Mouse (Mus musculus) MEL-GATA-1-ER (cell line): ENCODE measurements around the gene Dcp1a.

ENCODE experiments used
- DNase-seq: peaks from one replicate; pipeline ENCODE4 v3.0.0-alpha.2; 2012; ENCODE audit warnings: low read depth; ENCODE audit errors: extremely low read depth

Gene Dcp1a

GRCm38 (mm10) chr14:30479361-30479948, at the start of gene Dcp1a:
Dcp1a (plus strand) TSS chr14:30479535.
- peak; percentile 94 for DNase-seq

- peak; percentile 10 for DNase-seq
Measured at GRCm38 (mm10) chr14:30429606-30430005, 49.7 kb upstream of the Dcp1a start.

- DNase-seq = peak; percentile 9
Measured at GRCm38 (mm10) chr14:30430026-30430425, 49.3 kb upstream of the Dcp1a start.

GRCm38 (mm10) chr14:30430446-30430845, 48.9 kb upstream of the Dcp1a start:
- DNase-seq = no peak

GRCm38 (mm10) chr14:30435316-30435715, 44.0 kb upstream of the Dcp1a start:
- no peak for DNase-seq

- DNase-seq = no peak
Measured at GRCm38 (mm10) chr14:30439915-30440314, 39.4 kb upstream of the Dcp1a start.

- no peak for DNase-seq
Measured at GRCm38 (mm10) chr14:30455801-30456595, 23.3 kb upstream of the Dcp1a start.

GRCm38 (mm10) chr14:30457436-30457835, 21.9 kb upstream of the Dcp1a start:
- DNase-seq = no peak

GRCm38 (mm10) chr14:30457897-30458296, 21.4 kb upstream of the Dcp1a start:
- peak; percentile 74 for DNase-seq

- DNase-seq = no peak
Measured at GRCm38 (mm10) chr14:30458820-30459219, 20.5 kb upstream of the Dcp1a start.

GRCm38 (mm10) chr14:30459891-30460523, 19.3 kb upstream of the Dcp1a start:
- peak; percentile 54 for DNase-seq

GRCm38 (mm10) chr14:30463312-30463711, 16.0 kb upstream of the Dcp1a start:
- DNase-seq = no peak

- no peak for DNase-seq
Measured at GRCm38 (mm10) chr14:30473605-30474004, 5.7 kb upstream of the Dcp1a start.

GRCm38 (mm10) chr14:30474416-30474815, 4.9 kb upstream of the Dcp1a start:
- no peak for DNase-seq

- no peak for DNase-seq
Measured at GRCm38 (mm10) chr14:30491342-30491741, 12.0 kb downstream of the Dcp1a start, which contains the start of gene Cacna1d. Cacna1d (minus strand) TSS chr14:30491455.

- no peak for DNase-seq
Measured at GRCm38 (mm10) chr14:30493276-30493675, 13.9 kb downstream of the Dcp1a start.

GRCm38 (mm10) chr14:30494998-30495397, 15.7 kb downstream of the Dcp1a start:
- DNase-seq = no peak

- DNase-seq = no peak
Measured at GRCm38 (mm10) chr14:30498202-30498601, 18.9 kb downstream of the Dcp1a start.

GRCm38 (mm10) chr14:30504990-30505389, 25.7 kb downstream of the Dcp1a start:
- no peak for DNase-seq

- no peak for DNase-seq
Measured at GRCm38 (mm10) chr14:30510214-30510763, 31.0 kb downstream of the Dcp1a start.

- no peak for DNase-seq
Measured at GRCm38 (mm10) chr14:30512896-30513295, 33.6 kb downstream of the Dcp1a start.
